In genomic region chr2:44336720-44337354, GRCm38 (mm10) we compare ENCODE assay signal across 8 mouse cellular contexts.
DNase-seq lines count a peak whose midpoint lies in the region; ATAC-seq and TF ChIP-seq lines count a peak whose summit lies in the region.

No protein-coding gene starts in this region.

- peak; percentile 15 for DNase-seq in adrenal gland, adult 2 months
- no peak for DNase-seq in adrenal gland, postnatal 4 days (ENCODE audit: low spot score in 2 of 2)
- DNase-seq in layer of hippocampus, adult 11-12 months (ENCODE audit: low spot score), result peak; percentile 23
- no peak for DNase-seq in layer of hippocampus, postnatal 36 days
- no peak for DNase-seq in left cerebral cortex, postnatal 10 days (ENCODE audit: extremely low spot score in 1 of 2, low spot score in 2 of 2)
- no peak for DNase-seq in embryo, embryonic 9.5 days (ENCODE audit: extremely low spot score)

- TF ChIP-seq CTCF in ES-Bruce4 (IDR thresholded peaks at IDR 0.05; ENCODE audit: low read depth, low read length), result peak; percentile 17

- no peaks in the 10 kb centered on the region for H3K36me3 ChIP-seq in ES-Bruce4 (ENCODE audit: control insufficient read depth, insufficient read depth, low read length, poor library complexity, severe bottlenecking)

- no peak overlapping the region for H3K9ac ChIP-seq in ES-Bruce4 (ENCODE audit: low read depth, poor library complexity, severe bottlenecking)

- TF ChIP-seq EP300 in ES-Bruce4 (IDR thresholded peaks at IDR 0.05; ENCODE audit: insufficient read depth, low read depth, low read length), result no peak

- intact Hi-C loops in left cerebral cortex, postnatal 10 days (cut with DNase I), result no loop called here

- TF ChIP-seq POLR2A in ES-Bruce4 (IDR thresholded peaks at IDR 0.05; ENCODE audit: insufficient read depth, low read length), result no peak

- H3K4me3 ChIP-seq in ES-Bruce4 (ENCODE audit: low read depth, low read length), result no peak overlapping the region

- H3K4me1 ChIP-seq in ES-Bruce4 (ENCODE audit: control insufficient read depth, insufficient read depth, low read length), result no peaks in the 10 kb centered on the region

- no peaks in the 10 kb centered on the region for H3K9me3 ChIP-seq in ES-Bruce4 (replicated peaks; ENCODE audit: control insufficient read depth, insufficient read depth, low read length, poor library complexity, severe bottlenecking)

- H3K27ac ChIP-seq in ES-Bruce4 (ENCODE audit: insufficient read depth, low read length), result no peak overlapping the region

- ATAC-seq in hematopoietic stem cell, adult 5-6 weeks (replicated peaks in 1 of 2; ENCODE audit: insufficient read depth in 1 of 2, low FRiP score in 2 of 2, low TSS enrichment in 1 of 2, low read depth in 1 of 2, poor library complexity in 2 of 2, severe bottlenecking in 2 of 2), result peak; percentile 29 to 34; a peak in 3 of 4 replicates

- no peaks in the 10 kb centered on the region; the same call in 1 of the 2 replicates for H3K27me3 ChIP-seq in ES-Bruce4 (ENCODE audit: control insufficient read depth, insufficient read depth, low read length, poor library complexity, severe bottlenecking)

Comparison
In these comparisons a context has a peak if more than half of its experiments do, and no peak if none do; other contexts are left out.
1. DNase-seq: peak in adrenal gland, adult 2 months (single experiment) and layer of hippocampus, adult 11-12 months (single experiment); none in adrenal gland, postnatal 4 days (0 of 2), layer of hippocampus, postnatal 36 days (0 of 2), left cerebral cortex, postnatal 10 days (0 of 2) and embryo, embryonic 9.5 days (single experiment).